Mouse (Mus musculus) stomach, postnatal 0 days (tissue): ENCODE data around the gene Bsn. TPM values are rescaled to one million over a fixed set of nuclear protein-coding genes. Genes with fewer than 3 reads are reported as not detected.
A peak's percentile ranks its signal among the peaks of the same experiment; 100 is the strongest.

Experiments
- ATAC-seq: fragments of 200-750 bp; cut with Nextera tagmentation; 2 replicates; pipeline ENCODE4 v1.8.0; 2017; ENCODE audit not compliant: low FRiP score, low TSS enrichment
- DNase-seq: peaks from one replicate; pipeline ENCODE4 v3.0.0-alpha.2; 2016; ENCODE audit warnings: low spot score
- H3K27ac ChIP-seq: fragments of 300-500 bp; sonication (generic); replicated peaks from 2 replicates; pipeline ENCODE4 v1.5.1; 2014; ENCODE audit warnings: mild to moderate bottlenecking, control low read depth
- H3K27me3 ChIP-seq: fragments of 300-500 bp; sonication (generic); 2 replicates; pipeline ENCODE4 v1.6.1; 2014; ENCODE audit warnings: low read length; ENCODE audit not compliant: control insufficient read depth, insufficient read depth
- H3K36me3 ChIP-seq: fragments of 300-500 bp; sonication (generic); 2 replicates; pipeline ENCODE4 v1.6.1; 2014; ENCODE audit warnings: low read length, mixed read lengths; ENCODE audit not compliant: control insufficient read depth, insufficient read depth
- H3K4me1 ChIP-seq: fragments of 300-500 bp; sonication (generic); replicated peaks from 2 replicates; pipeline ENCODE4 v1.6.1; 2014; ENCODE audit warnings: antibody characterized with exemption; ENCODE audit not compliant: control insufficient read depth, insufficient read depth
- H3K4me2 ChIP-seq: fragments of 300-500 bp; sonication (generic); replicated peaks from 2 replicates; pipeline ENCODE4 v1.6.1; 2014; ENCODE audit warnings: low read depth, mild to moderate bottlenecking, control low read depth, moderate library complexity
- H3K4me3 ChIP-seq: fragments of 300-500 bp; sonication (generic); 2 replicates; pipeline ENCODE4 v1.5.1; 2014; ENCODE audit warnings: low read depth, low read length, control low read depth
- H3K9ac ChIP-seq: fragments of 300-500 bp; sonication (generic); 2 replicates; pipeline ENCODE4 v1.6.1; 2014; ENCODE audit warnings: mild to moderate bottlenecking, low read length, control low read depth, mixed read lengths
- H3K9me3 ChIP-seq: fragments of 300-500 bp; sonication (generic); 2 replicates; pipeline ENCODE4 v1.6.1; 2016; ENCODE audit warnings: low read length; ENCODE audit not compliant: control insufficient read depth
- CTCF ChIP-seq: IDR thresholded peaks from 2 replicates; pipeline ENCODE4 v1.5.1; 2016; ENCODE audit warnings: antibody characterized with exemption, low read depth, mild to moderate bottlenecking, moderate library complexity
- EP300 ChIP-seq: optimal IDR thresholded peaks from 2 replicates; pipeline ENCODE3; 2016; ENCODE audit warnings: antibody characterized with exemption
- WGBS: fragments of 180-500 bp; shearing (Covaris S2); extraction: QIAGEN DNeasy Blood & Tissue Kit; methylation state at CpG from one replicate; pipeline ENCODE4 v1.1.7; 2014; 5-methylcytosine and 5-hydroxymethylcytosine counted together
- polyA plus RNA-seq: library from polyadenylated mRNA; unstranded; fragments of >200 nt; fragmentation: Nextera tagmentation; extraction: Ambion mirVana; gene quantifications from 2 replicates; pipeline ENCODE4 v1.2.1, GENCODE M21; 2015

The Bsn gene
- polyA plus RNA-seq, 1 experiment from 2014 or later = 1.6 TPM

DNA sequence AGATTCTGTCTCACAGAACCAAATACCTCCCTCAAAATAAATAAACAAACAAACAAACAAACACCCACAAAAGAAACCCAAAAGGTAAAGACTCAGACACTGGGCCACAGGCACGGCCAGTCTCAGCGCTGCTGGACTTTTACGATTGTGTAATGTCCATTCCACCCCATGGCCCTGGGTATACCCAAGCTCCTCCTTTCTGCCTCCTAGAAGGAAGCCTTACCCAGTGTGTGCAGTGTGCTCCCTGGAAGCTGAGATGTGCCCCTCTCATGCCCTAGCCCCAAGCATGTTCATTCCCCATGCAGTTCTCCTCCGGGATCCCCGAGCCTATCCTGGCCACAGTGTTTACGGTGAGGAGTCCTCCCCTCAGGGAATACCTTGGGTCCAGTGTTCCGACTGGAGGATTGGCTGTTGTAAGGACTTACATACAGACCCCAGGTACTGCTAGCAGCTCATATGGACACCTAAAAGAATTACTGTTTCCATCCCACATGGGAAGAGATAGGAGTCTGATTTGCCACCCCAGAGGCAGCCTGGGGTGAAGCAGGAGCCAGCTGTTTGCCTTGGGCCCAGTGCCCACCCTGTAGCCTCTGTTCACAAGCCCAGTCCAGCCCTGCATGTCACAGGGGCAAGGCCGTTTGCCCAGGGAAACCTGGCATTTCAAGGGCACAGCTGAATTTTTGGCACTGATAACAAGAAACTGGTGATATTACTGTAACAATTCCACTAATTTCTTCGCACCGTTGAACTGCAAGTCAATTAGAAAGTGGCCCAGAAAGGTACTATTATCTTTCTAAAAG is 68.8 kb downstream of the Bsn start:
- peaks cover 3% of the 10 kb centered on the region; the same call in 1 of the 2 replicates for H3K4me1 ChIP-seq
- no peak overlapping the region for H3K9ac ChIP-seq
- H3K27ac ChIP-seq = no peak overlapping the region
- TF ChIP-seq CTCF (no peak), EP300 (no peak)
- 86% methylated on average over 10 of the region's 10 CpGs for WGBS
- no peaks in the 10 kb centered on the region for H3K27me3 ChIP-seq
- ATAC-seq (no peak), DNase-seq (no peak)
- no peaks in the 10 kb centered on the region for H3K36me3 ChIP-seq
- H3K4me3 ChIP-seq = no peak overlapping the region
- no peaks in the 10 kb centered on the region for H3K9me3 ChIP-seq
- no peak overlapping the region for H3K4me2 ChIP-seq

DNA sequence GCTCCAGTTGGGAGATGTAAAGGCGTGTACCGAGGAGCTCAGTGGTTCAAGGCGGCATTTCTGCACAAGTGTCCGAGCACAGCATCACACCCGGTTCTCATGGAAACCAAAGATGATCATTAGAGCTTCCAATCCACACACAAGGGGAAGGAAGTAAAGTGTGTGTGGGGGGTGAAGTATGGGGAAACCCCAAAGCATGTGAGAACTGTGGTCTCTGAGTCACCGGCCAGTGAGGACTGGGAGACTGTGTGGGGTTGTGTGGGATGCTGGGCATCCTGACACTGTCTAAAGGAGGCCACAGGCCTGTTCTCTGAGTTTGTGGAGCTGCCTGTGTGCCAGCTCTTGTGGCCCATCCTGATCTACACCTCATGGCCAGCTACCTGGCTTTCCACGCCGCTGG is 69.5 kb downstream of the Bsn start:
- no peak overlapping the region for H3K4me2 ChIP-seq
- H3K4me1 ChIP-seq = peaks cover 3% of the 10 kb centered on the region; the same call in 1 of the 2 replicates
- peak; percentile 9; the same call in 1 of the 2 replicates for ATAC-seq
- H3K9me3 ChIP-seq = no peaks in the 10 kb centered on the region
- no peak overlapping the region for H3K4me3 ChIP-seq
- DNase-seq = no peak
- H3K36me3 ChIP-seq = no peaks in the 10 kb centered on the region
- peak overlapping the region; percentile 36; the same call in 1 of the 2 replicates for H3K27ac ChIP-seq
- WGBS = 84% methylated on average over 8 of the region's 8 CpGs
- no peak overlapping the region for H3K9ac ChIP-seq
- H3K27me3 ChIP-seq = no peaks in the 10 kb centered on the region
- TF ChIP-seq CTCF = no peak
- TF ChIP-seq EP300 = no peak

DNA sequence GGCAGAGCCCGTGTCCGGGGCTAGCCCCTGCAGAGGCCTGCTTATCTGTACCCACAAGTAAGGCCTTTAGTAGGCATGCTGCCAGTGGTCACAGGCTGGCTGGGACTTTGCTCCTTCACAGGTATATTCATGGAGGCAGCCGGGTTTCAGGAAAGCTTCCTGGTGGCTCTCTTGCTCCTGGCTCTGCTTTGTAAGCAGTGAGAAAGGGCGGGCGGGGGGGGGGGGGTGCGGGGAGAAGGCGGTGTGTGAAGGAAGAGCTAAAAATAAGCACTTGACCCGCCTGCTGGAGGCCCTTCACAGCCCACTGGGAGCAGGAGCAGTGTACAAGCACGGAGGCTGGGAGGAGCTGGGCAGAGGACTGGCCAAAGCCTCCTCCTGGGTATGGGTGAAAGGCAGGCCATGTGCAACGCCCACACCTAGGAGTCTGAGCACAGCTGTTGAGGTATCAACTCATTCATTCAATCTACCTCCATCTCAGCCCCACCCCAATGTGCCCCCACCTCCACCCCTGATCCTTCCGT is 70.2 kb downstream of the Bsn start:
- peak; percentile 96 for ATAC-seq
- WGBS = 14% methylated on average over 8 of the region's 11 CpGs
- Histone ChIP-seq H3K9ac (no peak overlapping the region), H3K36me3 (no peaks in the 10 kb centered on the region), H3K9me3 (no peaks in the 10 kb centered on the region), H3K27ac (peak overlapping the region; percentile 69), H3K4me2 (peak overlapping the region; percentile 14; the same call in 1 of the 2 replicates), H3K27me3 (no peaks in the 10 kb centered on the region), H3K4me3 (no peak overlapping the region), H3K4me1 (peaks cover 3% of the 10 kb centered on the region; the same call in 1 of the 2 replicates)
- TF ChIP-seq EP300 (no peak), CTCF (no peak)
- peak; percentile 94 for DNase-seq

DNA sequence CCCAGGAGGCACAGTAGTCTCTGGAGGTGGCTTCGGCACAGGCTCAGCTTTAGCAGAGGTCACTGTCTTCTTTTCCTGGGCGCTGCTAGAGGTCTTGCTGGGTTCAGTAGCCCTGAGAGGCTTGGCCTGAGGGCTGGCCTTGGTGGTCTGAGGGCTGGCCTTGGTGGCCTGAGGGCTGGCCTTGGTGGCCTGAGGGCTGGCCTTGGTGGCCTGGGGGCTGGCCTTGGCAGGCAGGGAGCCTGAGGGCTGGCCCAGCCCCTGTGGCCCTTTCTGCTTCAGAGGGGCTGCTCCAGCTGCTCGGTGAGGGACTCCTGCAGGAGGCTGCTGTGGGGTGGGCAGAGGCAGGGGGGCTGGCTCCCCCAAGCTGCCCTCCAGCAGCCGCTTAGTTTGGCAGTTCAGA is 73.0 kb downstream of the Bsn start:
- Histone ChIP-seq H3K9me3 (no peaks in the 10 kb centered on the region), H3K4me3 (no peak overlapping the region), H3K9ac (no peak overlapping the region), H3K36me3 (no peaks in the 10 kb centered on the region), H3K4me1 (peaks cover 3% of the 10 kb centered on the region; the same call in 1 of the 2 replicates), H3K4me2 (no peak overlapping the region), H3K27me3 (no peaks in the 10 kb centered on the region), H3K27ac (no peak overlapping the region)
- TF ChIP-seq EP300 = no peak
- TF ChIP-seq CTCF = no peak
- ATAC-seq = no peak
- WGBS = 57% methylated on average over 4 of the region's 4 CpGs
- DNase-seq = no peak

DNA sequence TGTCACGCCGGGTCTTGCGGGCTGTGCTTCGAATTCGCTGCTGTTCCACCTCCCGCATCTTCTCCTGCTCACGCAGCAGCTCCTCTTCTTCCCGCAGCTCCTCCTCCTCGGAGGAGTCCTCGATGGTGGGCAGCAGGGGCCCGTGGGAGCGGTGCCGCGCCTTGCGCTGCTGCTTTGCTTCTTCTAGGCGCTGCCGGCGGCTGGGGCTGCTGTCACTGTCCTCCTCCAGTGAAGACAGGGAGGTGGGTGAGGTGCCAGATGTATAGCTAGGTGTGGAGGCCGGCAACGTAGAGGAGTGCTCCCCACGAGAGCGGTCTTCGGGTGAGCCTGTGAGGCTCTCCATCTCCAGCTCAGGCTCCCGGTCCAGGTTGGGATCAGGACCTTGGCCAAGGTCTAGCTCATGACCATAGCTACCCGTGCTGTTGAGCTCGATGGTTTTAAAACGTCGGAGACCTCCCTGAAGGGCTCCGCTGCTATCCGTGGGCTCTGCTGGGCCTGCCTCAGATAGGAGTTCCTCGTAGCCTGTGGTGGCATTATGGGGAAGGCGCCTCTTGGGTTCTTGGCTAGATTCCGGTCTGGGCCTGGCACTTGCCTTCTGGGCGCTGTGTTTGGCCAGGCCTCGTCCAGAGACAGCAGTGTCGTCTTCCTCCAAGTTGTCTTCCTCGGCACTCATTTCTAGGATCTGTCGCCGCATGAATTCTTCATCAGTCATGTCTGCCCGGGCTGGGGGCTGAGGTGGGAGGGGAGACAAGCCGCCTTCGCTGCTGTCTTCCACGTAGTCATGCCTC is 74.7 kb downstream of the Bsn start:
- H3K9ac ChIP-seq = no peak overlapping the region
- DNase-seq = no peak
- peaks cover 5% of the 10 kb centered on the region for H3K4me1 ChIP-seq
- no peaks in the 10 kb centered on the region for H3K36me3 ChIP-seq
- H3K4me2 ChIP-seq = no peak overlapping the region
- H3K27ac ChIP-seq = no peak overlapping the region
- whole genome bisulfite sequencing = 69% methylated on average over 43 of the region's 43 CpGs
- no peaks in the 10 kb centered on the region for H3K27me3 ChIP-seq
- H3K9me3 ChIP-seq = no peaks in the 10 kb centered on the region
- no peak for ATAC-seq
- TF ChIP-seq EP300 (no peak), CTCF (no peak)
- no peak overlapping the region for H3K4me3 ChIP-seq
